Mouse (Mus musculus) neural tube, embryonic 11.5 days (tissue): ENCODE measurements at regions not wholly inside any gene's neighbourhood (a gene's known extent, or its start where the extent isn't known, plus 50 kb on each side); places are given as distances from the start of the nearest gene placed in this dataset.
A peak's percentile ranks its signal among the peaks of the same experiment; 100 is the strongest.

ENCODE experiments used
- ATAC-seq: fragments of 200-750 bp; cut with Nextera tagmentation; 2 replicates; pipeline ENCODE4 v1.8.0; 2017; ENCODE audit warnings: moderate number of reproducible peaks, mild to moderate bottlenecking, moderate TSS enrichment, moderate library complexity; ENCODE audit not compliant: insufficient read depth, low FRiP score, low TSS enrichment
- DNase-seq: peaks from one replicate; pipeline ENCODE4 v3.0.0-alpha.2; 2015; ENCODE audit warnings: low spot score
- H3K27ac ChIP-seq: fragments of 300-500 bp; sonication (generic); 2 replicates; pipeline ENCODE4 v1.5.1; 2014; ENCODE audit warnings: low read depth, mild to moderate bottlenecking, low read length
- H3K27me3 ChIP-seq: fragments of 300-500 bp; sonication (generic); 2 replicates; pipeline ENCODE4 v1.6.1; 2014; ENCODE audit warnings: mild to moderate bottlenecking, low read length, mixed read lengths; ENCODE audit not compliant: control insufficient read depth, insufficient read depth
- H3K36me3 ChIP-seq: fragments of 300-500 bp; sonication (generic); 2 replicates; pipeline ENCODE4 v1.6.1; 2014; ENCODE audit warnings: mild to moderate bottlenecking, low read length, moderate library complexity, mixed read lengths; ENCODE audit not compliant: control insufficient read depth, insufficient read depth
- H3K4me1 ChIP-seq: fragments of 300-500 bp; sonication (generic); 2 replicates; pipeline ENCODE4 v1.6.1; 2014; ENCODE audit warnings: low read length, mixed read lengths; ENCODE audit not compliant: control insufficient read depth, insufficient read depth
- H3K4me2 ChIP-seq: fragments of 300-500 bp; sonication (generic); 2 replicates; pipeline ENCODE4 v1.6.1; 2014; ENCODE audit warnings: low read depth, mild to moderate bottlenecking, moderate library complexity
- H3K4me3 ChIP-seq: fragments of 300-500 bp; sonication (generic); 2 replicates; pipeline ENCODE4 v1.5.1; 2014; ENCODE audit warnings: low read depth, low read length
- H3K9ac ChIP-seq: fragments of 300-500 bp; sonication (generic); 2 replicates; pipeline ENCODE4 v1.6.1; 2014; ENCODE audit warnings: mild to moderate bottlenecking, low read length
- H3K9me3 ChIP-seq: fragments of 300-500 bp; sonication (generic); 2 replicates; pipeline ENCODE4 v1.6.1; 2016; ENCODE audit warnings: low read length; ENCODE audit not compliant: control insufficient read depth
- WGBS: fragments of 180-500 bp; shearing (Covaris S2); extraction: QIAGEN DNeasy Blood & Tissue Kit; methylation state at CpG from one replicate; pipeline ENCODE4 v1.1.7; 2014; 5-methylcytosine and 5-hydroxymethylcytosine counted together

GRCm38 (mm10) chr3:125279007-125279406, 124.9 kb upstream of the Ndst4 start:
- no peak overlapping the region for H3K27ac ChIP-seq
- H3K4me3 ChIP-seq = no peak overlapping the region
- H3K4me2 ChIP-seq = no peak overlapping the region
- no peaks in the 10 kb centered on the region for H3K9me3 ChIP-seq
- H3K4me1 ChIP-seq = no peaks in the 10 kb centered on the region
- no peak overlapping the region for H3K9ac ChIP-seq
- H3K27me3 ChIP-seq = no peaks in the 10 kb centered on the region
- DNase-seq (no peak), ATAC-seq (no peak)
- H3K36me3 ChIP-seq = no peaks in the 10 kb centered on the region
- WGBS = 95% methylated on average over 2 of the region's 2 CpGs

GRCm38 (mm10) chr3:125279610-125280009, 124.3 kb upstream of the Ndst4 start:
- no peaks in the 10 kb centered on the region for H3K4me1 ChIP-seq
- H3K27me3 ChIP-seq = no peaks in the 10 kb centered on the region
- DNase-seq (no peak), ATAC-seq (no peak)
- no peaks in the 10 kb centered on the region for H3K9me3 ChIP-seq
- H3K4me2 ChIP-seq = no peak overlapping the region
- no peaks in the 10 kb centered on the region for H3K36me3 ChIP-seq
- H3K4me3 ChIP-seq = no peak overlapping the region
- no peak overlapping the region for H3K27ac ChIP-seq
- H3K9ac ChIP-seq = no peak overlapping the region

GRCm38 (mm10) chr3:125288598-125288997, 115.3 kb upstream of the Ndst4 start:
- 40% methylated on average over 1 of the region's 1 CpGs for WGBS

GRCm38 (mm10) chr3:125289355-125289933, 114.4 kb upstream of the Ndst4 start:
- H3K9me3 ChIP-seq = no peaks in the 10 kb centered on the region
- peaks cover 5% of the 10 kb centered on the region; the same call in 1 of the 2 replicates for H3K4me1 ChIP-seq
- no peak overlapping the region for H3K4me3 ChIP-seq
- H3K27me3 ChIP-seq = no peaks in the 10 kb centered on the region
- H3K27ac ChIP-seq = no peak overlapping the region
- DNase-seq (no peak), ATAC-seq (peak; percentile 43; the same call in 1 of the 2 replicates)
- H3K4me2 ChIP-seq = no peak overlapping the region
- H3K36me3 ChIP-seq = no peaks in the 10 kb centered on the region
- 52% methylated on average over 3 of the region's 3 CpGs for WGBS
- H3K9ac ChIP-seq = no peak overlapping the region

More at GRCm38 (mm10) chr3:125288598-125288997, 115.3 kb upstream of the Ndst4 start:
- Histone ChIP-seq H3K9me3 (no peaks in the 10 kb centered on the region), H3K27ac (no peak overlapping the region), H3K27me3 (no peaks in the 10 kb centered on the region), H3K4me1 (peaks cover 5% of the 10 kb centered on the region; the same call in 1 of the 2 replicates), H3K36me3 (no peaks in the 10 kb centered on the region), H3K4me3 (no peak overlapping the region), H3K4me2 (no peak overlapping the region), H3K9ac (no peak overlapping the region)
- ATAC-seq (peak; percentile 51), DNase-seq (no peak)

- H3K36me3 ChIP-seq = no peaks in the 10 kb centered on the region
- no peak overlapping the region for H3K4me3 ChIP-seq
- ATAC-seq (no peak), DNase-seq (no peak)
- H3K9me3 ChIP-seq = no peaks in the 10 kb centered on the region
- H3K4me1 ChIP-seq = no peaks in the 10 kb centered on the region
- no peak overlapping the region for H3K4me2 ChIP-seq
- no peaks in the 10 kb centered on the region for H3K27me3 ChIP-seq
- H3K27ac ChIP-seq = no peak overlapping the region
- no peak overlapping the region for H3K9ac ChIP-seq
- WGBS = 75% methylated on average over 1 of the region's 1 CpGs
Observed at GRCm38 (mm10) chr3:125306675-125307074, 97.2 kb upstream of the Ndst4 start.

- Histone ChIP-seq H3K4me3 (no peak overlapping the region), H3K9me3 (no peaks in the 10 kb centered on the region), H3K9ac (no peak overlapping the region), H3K36me3 (no peaks in the 10 kb centered on the region), H3K4me1 (no peaks in the 10 kb centered on the region), H3K27me3 (no peaks in the 10 kb centered on the region), H3K27ac (no peak overlapping the region), H3K4me2 (no peak overlapping the region)
- no peak for ATAC-seq
- DNase-seq = no peak
Observed at GRCm38 (mm10) chr3:125327079-125327478, 76.8 kb upstream of the Ndst4 start.

GRCm38 (mm10) chr3:125337423-125337822, 66.5 kb upstream of the Ndst4 start:
- H3K4me3 ChIP-seq = no peak overlapping the region
- H3K27me3 ChIP-seq = no peaks in the 10 kb centered on the region
- no peaks in the 10 kb centered on the region for H3K36me3 ChIP-seq
- H3K9me3 ChIP-seq = no peaks in the 10 kb centered on the region
- no peak overlapping the region for H3K9ac ChIP-seq
- ATAC-seq (no peak), DNase-seq (no peak)
- H3K27ac ChIP-seq = no peak overlapping the region
- 90% methylated on average over 3 of the region's 3 CpGs for WGBS
- H3K4me2 ChIP-seq = no peak overlapping the region
- no peaks in the 10 kb centered on the region for H3K4me1 ChIP-seq

GRCm38 (mm10) chr3:125338178-125338692, 65.6 kb upstream of the Ndst4 start:
- H3K9me3 ChIP-seq = no peaks in the 10 kb centered on the region
- no peak overlapping the region for H3K27ac ChIP-seq
- WGBS = 68% methylated on average over 6 of the region's 6 CpGs
- ATAC-seq (no peak), DNase-seq (no peak)
- H3K4me1 ChIP-seq = no peaks in the 10 kb centered on the region
- H3K36me3 ChIP-seq = no peaks in the 10 kb centered on the region
- H3K27me3 ChIP-seq = no peaks in the 10 kb centered on the region
- no peak overlapping the region for H3K4me2 ChIP-seq
- no peak overlapping the region for H3K4me3 ChIP-seq
- H3K9ac ChIP-seq = no peak overlapping the region
